Mouse (Mus musculus) CH12.LX (cell line): ENCODE data around the gene Tmem229b. TPM values are rescaled to one million over a fixed set of nuclear protein-coding genes. Genes with fewer than 3 reads are reported as not detected.
A peak's percentile ranks its signal among the peaks of the same experiment; 100 is the strongest.
"Not testable (repeated sequence)": the region's sequence is repeated elsewhere in the genome, so short reads cannot be mapped to it uniquely, and the experiment has no call there.

Experiments
- DNase-seq: peaks from one replicate; pipeline ENCODE4 v3.0.0-alpha.2; 2013; ENCODE audit errors: extremely low read depth
- H3K27ac ChIP-seq: 2 replicates; pipeline ENCODE4 v1.5.1; 2012; ENCODE audit warnings: low read depth, mild to moderate bottlenecking, control low read depth, moderate library complexity; ENCODE audit not compliant: insufficient read depth
- H3K27me3 ChIP-seq: replicated peaks from 2 replicates; pipeline ENCODE3; 2012; ENCODE audit warnings: inconsistent platforms
- H3K36me3 ChIP-seq, 2 experiments: replicated peaks in 1 of 2; 2 replicates each; pipeline versions ENCODE3 to v1.6.1; 2012; ENCODE audit warnings: inconsistent platforms in 1 of 2, low read length in 1 of 2, mild to moderate bottlenecking in 1 of 2, mixed read lengths in 1 of 2, moderate library complexity in 1 of 2; ENCODE audit not compliant: control insufficient read depth in 1 of 2, insufficient read depth in 1 of 2
- H3K4me1 ChIP-seq, 2 experiments: 2 replicates each; pipeline ENCODE4 v1.6.1; 2012; ENCODE audit warnings: inconsistent platforms in 1 of 2, moderate library complexity in 1 of 2; ENCODE audit not compliant: insufficient read depth in 2 of 2, control insufficient read depth in 1 of 2
- H3K4me2 ChIP-seq: 2 replicates; pipeline ENCODE4 v1.6.1; 2012; ENCODE audit warnings: low read depth, mild to moderate bottlenecking, control low read depth; ENCODE audit not compliant: poor library complexity, insufficient read depth, severe bottlenecking
- H3K4me3 ChIP-seq, 3 experiments: fragments of 150-350 bp in 1 of 3; sonication (generic) in 1 of 3; replicated peaks in 1 of 3; 2 replicates each; pipeline versions ENCODE3 to v1.5.1; 2011 to 2012; ENCODE audit warnings: low read depth in 2 of 3, low read length in 2 of 3, mild to moderate bottlenecking in 2 of 3, moderate library complexity in 2 of 3, control low read depth in 1 of 3, improper control_type of control experiment in 1 of 3, inconsistent platforms in 1 of 3, mixed read lengths in 1 of 3; ENCODE audit not compliant: poor library complexity in 1 of 3
- H3K79me2 ChIP-seq: replicated peaks from 2 replicates; pipeline ENCODE4 v1.6.1; 2012; ENCODE audit warnings: mild to moderate bottlenecking, moderate library complexity; ENCODE audit not compliant: control insufficient read depth, poor library complexity, insufficient read depth, severe bottlenecking; ENCODE audit errors: extremely low read depth
- H3K9ac ChIP-seq: 2 replicates; pipeline ENCODE4 v1.6.1; 2012; ENCODE audit warnings: low read depth, mild to moderate bottlenecking, control low read depth, moderate library complexity; ENCODE audit not compliant: insufficient read depth
- H3K9me3 ChIP-seq: replicated peaks from 2 replicates; pipeline ENCODE3; 2012; ENCODE audit warnings: low read length, inconsistent platforms, mixed read lengths
- BHLHE40 ChIP-seq: IDR thresholded peaks from 2 replicates; pipeline ENCODE4 v1.6.1; 2011; ENCODE audit warnings: mild to moderate bottlenecking, low read depth, low read length, improper control_type of control experiment
- CHD2 ChIP-seq: IDR thresholded peaks from 2 replicates; pipeline ENCODE4 v1.6.1; 2011; ENCODE audit warnings: low read length, improper control_type of control experiment
- CTCF ChIP-seq, 2 experiments: IDR thresholded peaks in 1 of 2; conservative IDR thresholded peaks in 1 of 2; 2 replicates each; pipeline ENCODE4 v1.5.1; 2011 to 2012; ENCODE audit warnings: low read depth in 2 of 2, low read length in 2 of 2, improper control_type of control experiment in 1 of 2, inconsistent platforms in 1 of 2, mild to moderate bottlenecking in 1 of 2, moderate library complexity in 1 of 2
- E2F4 ChIP-seq: IDR thresholded peaks from 2 replicates; pipeline ENCODE4 v1.6.1; 2011; ENCODE audit warnings: low read depth, low read length, improper control_type of control experiment; ENCODE audit not compliant: insufficient replicate concordance
- ELF1 ChIP-seq: IDR thresholded peaks from 2 replicates; pipeline ENCODE4 v1.6.1; 2014; ENCODE audit warnings: low read depth, mild to moderate bottlenecking, inconsistent platforms, low read length, improper control_type of control experiment
- GABPA ChIP-seq: IDR thresholded peaks from 2 replicates; pipeline ENCODE4 v1.6.1; 2012; ENCODE audit warnings: low read depth, low read length, improper control_type of control experiment, inconsistent platforms; ENCODE audit not compliant: insufficient replicate concordance
- HCFC1 ChIP-seq: IDR thresholded peaks from 2 replicates; pipeline ENCODE4 v1.6.1; 2012; ENCODE audit warnings: low read depth, mild to moderate bottlenecking, inconsistent platforms, low read length, improper control_type of control experiment
- IRF4 ChIP-seq: IDR thresholded peaks from 2 replicates; pipeline ENCODE4 v1.6.1; 2014; ENCODE audit warnings: low read depth, mild to moderate bottlenecking, inconsistent platforms, low read length, improper control_type of control experiment
- NRF1 ChIP-seq: IDR thresholded peaks from 2 replicates; pipeline ENCODE4 v1.6.1; 2014; ENCODE audit warnings: low read depth, mild to moderate bottlenecking, inconsistent platforms, low read length, improper control_type of control experiment, moderate library complexity
- POLR2A ChIP-seq: IDR thresholded peaks from 2 replicates; pipeline ENCODE4 v1.6.1; 2011; ENCODE audit warnings: low read depth, mild to moderate bottlenecking, improper control_type of control experiment, low read length
- RAD21 ChIP-seq: IDR thresholded peaks from 2 replicates; pipeline ENCODE4 v1.6.1; 2011; ENCODE audit warnings: low read depth, mild to moderate bottlenecking, low read length, improper control_type of control experiment, moderate library complexity
- SMC3 ChIP-seq: IDR thresholded peaks from 2 replicates; pipeline ENCODE4 v1.6.1; 2011; ENCODE audit warnings: low read depth, low read length, improper control_type of control experiment
- TCF12 ChIP-seq: IDR thresholded peaks from 2 replicates; pipeline ENCODE4 v1.6.1; 2014; ENCODE audit warnings: low read depth, mild to moderate bottlenecking, inconsistent platforms, low read length, improper control_type of control experiment
- UBTF ChIP-seq: IDR thresholded peaks from 2 replicates; pipeline ENCODE4 v1.6.1; 2012; ENCODE audit warnings: low read depth, mild to moderate bottlenecking, inconsistent platforms, low read length, improper control_type of control experiment, moderate library complexity
- USF2 ChIP-seq: conservative IDR thresholded peaks from 2 replicates; pipeline ENCODE4 v1.6.1; 2011; ENCODE audit warnings: low read depth, low read length, improper control_type of control experiment
- ZC3H11A ChIP-seq: IDR thresholded peaks from 2 replicates; pipeline ENCODE4 v1.6.1; 2012; ENCODE audit warnings: low read depth, mild to moderate bottlenecking, inconsistent platforms, low read length, improper control_type of control experiment
- dilution Hi-C: fragments of 300-500 bp; cut with MboI; formaldehyde crosslinking; loops from 2 replicates; pipeline ENCODE4 v1.14.3; 2020; ENCODE audit warnings: low sequenced_read_pairs; ENCODE audit not compliant: extremely low pct_unique_long_range_greater_than_20kb, extremely low pct_ligation_motif_present
- in situ Hi-C: fragments of 300-500 bp; cut with MboI; formaldehyde crosslinking; loops from 3 replicates; pipeline ENCODE4 v1.14.3; 2019; ENCODE audit warnings: low sequenced_read_pairs, low pct_ligation_motif_present, low pct_unique_long_range_greater_than_20kb, mixed read lengths
- polyA plus RNA-seq: library from polyadenylated mRNA; unstranded; fragments of >175 nt; gene quantifications from 2 replicates; pipeline ENCODE4 v1.2.1, GENCODE M21; 2012; ENCODE audit warnings: low read depth; ENCODE audit not compliant: insufficient read length
- total RNA-seq, 2 experiments: library from RNA; depleted of rRNA; stranded (reverse); fragments of 300-350 nt in 1 of 2; fragments of >200 nt in 1 of 2; gene quantifications; 2 replicates each; pipeline ENCODE4 v1.2.3; 2012 to 2014

Tmem229b gene
- total and polyA plus RNA-seq, 3 experiments, result 41.7 to 129 (median 66.5) TPM

DNA sequence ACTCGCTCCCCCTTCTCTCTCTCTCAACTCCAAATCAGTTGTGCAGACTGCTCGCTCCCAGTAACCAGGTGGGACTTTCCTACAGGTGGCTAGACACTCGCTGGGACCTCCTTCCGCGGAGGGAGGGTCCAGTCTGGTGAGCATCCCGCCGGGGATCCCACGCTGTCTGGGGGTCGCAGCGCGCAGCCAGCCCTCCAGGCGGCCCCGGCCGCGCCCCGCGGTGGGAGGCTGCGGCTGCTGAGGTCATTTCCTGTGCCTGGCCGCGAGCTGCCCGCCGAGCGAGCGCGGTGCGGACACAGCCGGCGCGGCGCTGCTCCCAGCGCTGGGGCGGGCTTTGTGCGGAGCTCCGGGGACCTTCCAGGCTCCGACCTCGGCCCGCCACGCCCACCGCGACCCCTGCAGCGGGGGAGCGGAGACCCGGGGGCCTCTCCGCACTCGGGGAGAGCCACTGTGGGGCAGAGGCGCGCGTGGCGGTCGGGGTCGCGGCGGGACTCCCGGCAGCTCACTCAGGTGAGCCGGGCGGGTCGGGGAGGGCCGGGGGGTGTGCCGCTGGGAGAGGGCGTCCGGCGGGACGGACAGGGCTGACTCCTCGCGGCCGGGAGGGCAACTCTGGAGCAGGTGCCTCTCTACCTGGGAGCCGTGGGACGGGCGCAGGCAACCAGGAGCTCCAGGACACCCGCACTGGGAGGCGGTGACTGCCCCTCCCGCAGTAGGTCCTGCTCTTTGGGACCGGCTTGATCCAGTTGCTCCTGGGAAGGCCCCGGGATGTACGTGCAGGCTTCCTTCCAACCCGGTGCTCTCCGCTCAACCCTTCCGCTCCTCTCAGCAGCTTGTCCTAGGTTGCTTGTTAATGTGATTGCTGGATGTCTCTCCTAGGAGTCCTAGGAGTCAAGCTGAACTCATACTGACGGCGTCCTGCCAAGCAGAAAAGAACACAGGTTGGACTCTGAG, 21.8 kb upstream of the Tmem229b start, which contains the start of gene Plekhh1:
Gene Plekhh1 (plus strand): TSS at position 253 of the 951 bp plus-strand sequence.
- Histone ChIP-seq H3K4me2 (peak within 1 kb of the TSS; percentile 92), H3K4me1 (peaks cover 0 to 7% of the 10 kb centered on the region in 2 experiments; a peak in 2 of 4 replicates), H3K4me3 (peak within 1 kb of the TSS; percentile 58 to 85 (median 66)), H3K9ac (peak within 1 kb of the TSS; percentile 57), H3K27ac (no peak within 1 kb of the TSS), H3K36me3 (no peaks in the 10 kb centered on the region), H3K9me3 (no peaks in the 10 kb centered on the region), H3K79me2 (no peaks in the 10 kb centered on the region), H3K27me3 (peaks cover 23% of the 10 kb centered on the region)
- dilution Hi-C loops (no loop called here), in situ Hi-C loops (no loop called here)
- DNase-seq, result no peak
- no peak for TF ChIP-seq USF2
- no peak; the same call in 1 of the 2 replicates for TF ChIP-seq IRF4
- peak; percentile 44; the same call in 1 of the 2 replicates for TF ChIP-seq UBTF
- TF ChIP-seq NRF1, result 0 out of 2 replicates have a peak, but pooled peaks have one; percentile 28
- 0 out of 2 replicates have a peak, but pooled peaks have one; percentile 8 for TF ChIP-seq ELF1
- TF ChIP-seq TCF12, result peak; percentile 50; the same call in 1 of the 2 replicates
- peak; percentile 32; the same call in 1 of the 2 replicates for TF ChIP-seq POLR2A

DNA sequence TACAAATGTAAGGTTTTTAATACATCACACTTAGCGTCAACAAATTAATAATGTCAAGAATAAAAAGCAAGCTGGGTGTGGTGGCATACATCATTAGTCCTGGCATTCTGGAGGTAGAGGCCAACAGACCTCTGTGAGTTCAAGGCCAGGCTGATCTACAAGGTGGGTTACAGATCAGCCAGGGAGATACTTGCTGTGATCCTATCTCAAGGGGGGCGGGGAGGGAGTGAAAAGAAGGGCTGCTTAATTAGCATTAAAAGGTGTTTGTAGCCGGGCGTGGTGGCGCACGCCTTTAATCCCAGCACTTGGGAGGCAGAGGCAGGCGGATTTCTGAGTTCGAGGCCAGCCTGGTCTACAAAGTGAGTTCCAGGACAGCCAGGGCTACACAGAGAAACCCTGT, 20.1 kb upstream of the Tmem229b start:
- peaks cover 23% of the 10 kb centered on the region for H3K27me3 ChIP-seq
- in situ Hi-C loops, H3K4me3 ChIP-seq, H3K27ac ChIP-seq, H3K9me3 ChIP-seq, H3K4me1 ChIP-seq, H3K9ac ChIP-seq, H3K36me3 ChIP-seq, H3K4me2 ChIP-seq, H3K79me2 ChIP-seq, dilution Hi-C loops, DNase-seq: not testable (repeated sequence)

DNA sequence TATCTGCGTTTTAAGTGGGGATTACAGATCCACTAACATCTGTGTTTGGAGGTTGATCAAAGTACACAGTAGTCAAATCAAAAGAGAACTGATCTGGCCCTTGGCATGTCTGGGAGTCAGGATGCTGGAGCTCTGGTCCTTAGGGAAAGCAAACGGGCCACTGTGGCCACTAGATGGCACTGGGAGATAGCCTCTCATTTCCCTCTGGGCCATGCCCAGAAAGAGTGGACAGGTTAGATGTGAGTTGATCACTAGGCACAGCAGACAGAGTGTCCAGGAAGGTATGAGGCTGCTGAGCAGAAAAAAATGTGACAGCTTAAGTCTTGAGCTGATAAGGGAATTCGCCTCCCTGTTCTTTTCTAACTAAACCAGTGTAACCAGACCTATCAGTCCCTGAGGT, 15.5 kb upstream of the Tmem229b start:
- Histone ChIP-seq H3K4me3 (no peak overlapping the region), H3K36me3 (no peaks in the 10 kb centered on the region), H3K9me3 (no peaks in the 10 kb centered on the region), H3K27me3 (no peaks in the 10 kb centered on the region)
- dilution Hi-C loops, result no loop called here
- no peak for TF ChIP-seq CHD2
- TF ChIP-seq SMC3, result peak; percentile 94
- TF ChIP-seq E2F4, result no peak
- TF ChIP-seq NRF1, result 0 out of 2 replicates have a peak, but pooled peaks have one; percentile 19
- peak; percentile 79 for TF ChIP-seq ZC3H11A
- TF ChIP-seq BHLHE40, result no peak
- no peak for TF ChIP-seq GABPA
- peak; percentile 20; the same call in 1 of the 2 replicates for TF ChIP-seq TCF12
- no peak for TF ChIP-seq HCFC1
- peak; percentile 92 for TF ChIP-seq RAD21
- peak; percentile 38 to 93; a peak in 3 of 4 replicates for TF ChIP-seq CTCF (conservative IDR thresholded peaks at IDR 0.05 in 1 of 2, IDR thresholded peaks at IDR 0.05 in 1 of 2; ENCODE audit: low read depth in 2 of 2, low read length in 2 of 2)
- TF ChIP-seq, all 38 proteins: peak for 6
- in situ Hi-C loops, result loop anchor here (5.0 kb wide), 1 partner anchor 74 kb away; no protein-coding TSS in a partner anchor
- no peaks in the 10 kb centered on the region for H3K79me2 ChIP-seq
- peaks cover 0 to 5% of the 10 kb centered on the region in 2 experiments; a peak in 2 of 4 replicates for H3K4me1 ChIP-seq
- no peak overlapping the region for H3K4me2 ChIP-seq
- no peak overlapping the region for H3K9ac ChIP-seq
- peak; percentile 61 for DNase-seq
- no peak overlapping the region for H3K27ac ChIP-seq
